Mouse (Mus musculus): ENCODE results near the gene Sox6. TPM values are rescaled to one million over a fixed set of nuclear protein-coding genes. Genes with fewer than 3 reads are reported as not detected.

The Sox6 gene
- total and polyA plus RNA-seq, 2 experiments from 2014 or later = 30.8 to 47.6 TPM

GRCm38 (mm10) chr7:116039196-116039537, 571 bp upstream of the Sox6 start, which contains the start of gene 1110004F10Rik:
Gene 1110004F10Rik, plus strand, starts transcription at chr7:116039397.
- Histone ChIP-seq H3K4me2 (ENCODE audit: low read depth, low read length, poor library complexity, severe bottlenecking) (peak within 1 kb of the TSS; percentile 92), H3K4me1 (ENCODE audit: insufficient read depth, low read length) (peaks cover 6% of the 10 kb centered on the region), H3K27me3 (ENCODE audit: insufficient read depth, low read length) (peaks cover 37% of the 10 kb centered on the region), H3K4me3 (ENCODE audit: low read depth, low read length) (peak within 1 kb of the TSS; percentile 37), H3K9me3 (ENCODE audit: low read length) (no peaks in the 10 kb centered on the region), H3K27ac (ENCODE audit: low read depth, low read length) (peak within 1 kb of the TSS; percentile 43; the same call in 1 of the 2 replicates), H3K9ac (replicated peaks; ENCODE audit: low read length, poor library complexity, severe bottlenecking) (0 out of 2 replicates have a peak within 1 kb of the TSS, but pooled peaks have one; percentile 0), H3K36me3 (ENCODE audit: insufficient read depth, low read length) (no peaks in the 10 kb centered on the region)
- 0 out of 2 replicates have a peak, but pooled peaks have one; percentile 24 for ATAC-seq (ENCODE audit: low FRiP score)
- no peak for DNase-seq (ENCODE audit: low spot score)
- WGBS = 3% methylated on average over 11 of the region's 11 CpGs
- TF ChIP-seq CTCF (IDR thresholded peaks at IDR 0.05) = no peak

GRCm38 (mm10) chr7:116038024-116038423, 572 bp downstream of the Sox6 start:
- Histone ChIP-seq H3K9ac (replicated peaks; ENCODE audit: low read length, poor library complexity, severe bottlenecking) (no peak overlapping the region), H3K4me1 (ENCODE audit: insufficient read depth, low read length) (peaks cover 11% of the 10 kb centered on the region), H3K4me2 (ENCODE audit: low read depth, low read length, poor library complexity, severe bottlenecking) (peak overlapping the region; percentile 92), H3K9me3 (ENCODE audit: low read length) (no peaks in the 10 kb centered on the region), H3K36me3 (ENCODE audit: insufficient read depth, low read length) (no peaks in the 10 kb centered on the region), H3K4me3 (ENCODE audit: low read depth, low read length) (peak overlapping the region; percentile 37), H3K27me3 (ENCODE audit: insufficient read depth, low read length) (peaks cover 39% of the 10 kb centered on the region), H3K27ac (ENCODE audit: low read depth, low read length) (no peak overlapping the region)
- ATAC-seq (ENCODE audit: low FRiP score) (no peak), DNase-seq (ENCODE audit: low spot score) (no peak)
- TF ChIP-seq CTCF (IDR thresholded peaks at IDR 0.05) = no peak
- WGBS = 3% methylated on average over 13 of the region's 13 CpGs

GRCm38 (mm10) chr7:116036591-116037555, 1.7 kb downstream of the Sox6 start:
- H3K4me1 ChIP-seq (ENCODE audit: insufficient read depth, low read length) = peaks cover 11% of the 10 kb centered on the region
- H3K9ac ChIP-seq (replicated peaks; ENCODE audit: low read length, poor library complexity, severe bottlenecking) = no peak overlapping the region
- no peaks in the 10 kb centered on the region for H3K36me3 ChIP-seq (ENCODE audit: insufficient read depth, low read length)
- peak overlapping the region; percentile 37; the same call in 1 of the 2 replicates for H3K4me3 ChIP-seq (ENCODE audit: low read depth, low read length)
- WGBS = 45% methylated on average over 18 of the region's 18 CpGs
- peak overlapping the region; percentile 36 for H3K4me2 ChIP-seq (ENCODE audit: low read depth, low read length, poor library complexity, severe bottlenecking)
- DNase-seq (ENCODE audit: low spot score) (no peak), ATAC-seq (ENCODE audit: low FRiP score) (no peak)
- no peaks in the 10 kb centered on the region for H3K9me3 ChIP-seq (ENCODE audit: low read length)
- TF ChIP-seq CTCF (IDR thresholded peaks at IDR 0.05) = no peak
- H3K27ac ChIP-seq (ENCODE audit: low read depth, low read length) = no peak overlapping the region
- H3K27me3 ChIP-seq (ENCODE audit: insufficient read depth, low read length) = peaks cover 39% of the 10 kb centered on the region

- WGBS = 57% methylated on average over 4 of the region's 4 CpGs
- H3K4me2 ChIP-seq (ENCODE audit: low read depth, low read length, poor library complexity, severe bottlenecking) = peak overlapping the region; percentile 10; the same call in 1 of the 2 replicates
Measured at GRCm38 (mm10) chr7:116035504-116035903, 3.1 kb downstream of the Sox6 start.

GRCm38 (mm10) chr7:116034282-116034758, 4.3 kb downstream of the Sox6 start:
- ATAC-seq (ENCODE audit: low FRiP score) (peak; percentile 52; the same call in 1 of the 2 replicates), DNase-seq (ENCODE audit: low spot score) (peak; percentile 69)
- TF ChIP-seq CTCF (IDR thresholded peaks at IDR 0.05) = no peak
- peak overlapping the region; percentile 48 for H3K9ac ChIP-seq (replicated peaks; ENCODE audit: low read length, poor library complexity, severe bottlenecking)
- peaks cover 11% of the 10 kb centered on the region for H3K4me1 ChIP-seq (ENCODE audit: insufficient read depth, low read length)
- H3K4me2 ChIP-seq (ENCODE audit: low read depth, low read length, poor library complexity, severe bottlenecking) = peak overlapping the region; percentile 88
- H3K27me3 ChIP-seq (ENCODE audit: insufficient read depth, low read length) = peaks cover 41% of the 10 kb centered on the region
- WGBS = 1% methylated on average over 25 of the region's 25 CpGs
- H3K36me3 ChIP-seq (ENCODE audit: insufficient read depth, low read length) = no peaks in the 10 kb centered on the region
- H3K27ac ChIP-seq (ENCODE audit: low read depth, low read length) = peak overlapping the region; percentile 60
- peak overlapping the region; percentile 46 for H3K4me3 ChIP-seq (ENCODE audit: low read depth, low read length)
- H3K9me3 ChIP-seq (ENCODE audit: low read length) = no peaks in the 10 kb centered on the region

More at GRCm38 (mm10) chr7:116035504-116035903, 3.1 kb downstream of the Sox6 start:
- DNase-seq (ENCODE audit: low spot score) (no peak), ATAC-seq (ENCODE audit: low FRiP score) (no peak)
- H3K4me3 ChIP-seq (ENCODE audit: low read depth, low read length) = no peak overlapping the region
- no peak for TF ChIP-seq CTCF (IDR thresholded peaks at IDR 0.05)
- peaks cover 34% of the 10 kb centered on the region for H3K27me3 ChIP-seq (ENCODE audit: insufficient read depth, low read length)
- no peak overlapping the region for H3K9ac ChIP-seq (replicated peaks; ENCODE audit: low read length, poor library complexity, severe bottlenecking)
- H3K36me3 ChIP-seq (ENCODE audit: insufficient read depth, low read length) = no peaks in the 10 kb centered on the region
- no peaks in the 10 kb centered on the region for H3K9me3 ChIP-seq (ENCODE audit: low read length)
- peaks cover 11% of the 10 kb centered on the region for H3K4me1 ChIP-seq (ENCODE audit: insufficient read depth, low read length)
- H3K27ac ChIP-seq (ENCODE audit: low read depth, low read length) = no peak overlapping the region
